Mouse (Mus musculus): ENCODE data around the gene Eefsec. TPM values are rescaled to one million over a fixed set of nuclear protein-coding genes. Genes with fewer than 3 reads are reported as not detected.

The Eefsec gene
- polyA plus RNA-seq, 1 experiment from 2014 or later = 32.8 TPM

- H3K9ac ChIP-seq (ENCODE audit: low read depth, low read length) = no peak overlapping the region
- no peak overlapping the region for H3K27ac ChIP-seq (ENCODE audit: low read depth, low read length)
- no peaks in the 10 kb centered on the region for H3K27me3 ChIP-seq (replicated peaks; ENCODE audit: control insufficient read depth, insufficient read depth, low read length)
- TF ChIP-seq CTCF (IDR thresholded peaks at IDR 0.05; ENCODE audit: low read depth) = no peak
- no peak for ATAC-seq
- peaks cover 8% of the 10 kb centered on the region; the same call in 1 of the 2 replicates for H3K36me3 ChIP-seq (ENCODE audit: control insufficient read depth, insufficient read depth)
- no peak overlapping the region for H3K4me3 ChIP-seq (ENCODE audit: low read depth, low read length)
- H3K4me2 ChIP-seq (replicated peaks; ENCODE audit: low read depth) = no peak overlapping the region
- H3K9me3 ChIP-seq (ENCODE audit: control insufficient read depth) = no peaks in the 10 kb centered on the region
- no peaks in the 10 kb centered on the region for H3K4me1 ChIP-seq (replicated peaks; ENCODE audit: control insufficient read depth, insufficient read depth, low read length)
- 57% methylated on average over 2 of the region's 2 CpGs for WGBS
Observed at GRCm38 (mm10) chr6:88315295-88315694, 131.0 kb downstream of the Eefsec start.

- no peaks in the 10 kb centered on the region for H3K27me3 ChIP-seq (replicated peaks; ENCODE audit: control insufficient read depth, insufficient read depth, low read length)
- no peaks in the 10 kb centered on the region for H3K4me1 ChIP-seq (replicated peaks; ENCODE audit: control insufficient read depth, insufficient read depth, low read length)
- WGBS = 63% methylated on average over 9 of the region's 9 CpGs
- peaks cover 8% of the 10 kb centered on the region; the same call in 1 of the 2 replicates for H3K36me3 ChIP-seq (ENCODE audit: control insufficient read depth, insufficient read depth)
- H3K4me2 ChIP-seq (replicated peaks; ENCODE audit: low read depth) = no peak overlapping the region
- no peaks in the 10 kb centered on the region for H3K9me3 ChIP-seq (ENCODE audit: control insufficient read depth)
- ATAC-seq = no peak
- no peak overlapping the region for H3K4me3 ChIP-seq (ENCODE audit: low read depth, low read length)
- no peak overlapping the region for H3K27ac ChIP-seq (ENCODE audit: low read depth, low read length)
- TF ChIP-seq CTCF (IDR thresholded peaks at IDR 0.05; ENCODE audit: low read depth) = no peak
- H3K9ac ChIP-seq (ENCODE audit: low read depth, low read length) = no peak overlapping the region
Observed at GRCm38 (mm10) chr6:88313937-88314336, 132.4 kb downstream of the Eefsec start.

- Histone ChIP-seq H3K9ac (ENCODE audit: low read depth, low read length) (no peak overlapping the region), H3K36me3 (ENCODE audit: control insufficient read depth, insufficient read depth) (peaks cover 8% of the 10 kb centered on the region; the same call in 1 of the 2 replicates), H3K4me2 (replicated peaks; ENCODE audit: low read depth) (no peak overlapping the region), H3K9me3 (ENCODE audit: control insufficient read depth) (no peaks in the 10 kb centered on the region), H3K27me3 (replicated peaks; ENCODE audit: control insufficient read depth, insufficient read depth, low read length) (no peaks in the 10 kb centered on the region), H3K4me1 (replicated peaks; ENCODE audit: control insufficient read depth, insufficient read depth, low read length) (no peaks in the 10 kb centered on the region), H3K4me3 (ENCODE audit: low read depth, low read length) (no peak overlapping the region), H3K27ac (ENCODE audit: low read depth, low read length) (no peak overlapping the region)
- ATAC-seq = no peak
- 95% methylated on average over 10 of the region's 10 CpGs for WGBS
- TF ChIP-seq CTCF (IDR thresholded peaks at IDR 0.05; ENCODE audit: low read depth) = no peak
Observed at GRCm38 (mm10) chr6:88311593-88311992, 134.7 kb downstream of the Eefsec start.

GRCm38 (mm10) chr6:88306100-88306746, 140.1 kb downstream of the Eefsec start:
- no peak for TF ChIP-seq CTCF (IDR thresholded peaks at IDR 0.05; ENCODE audit: low read depth)
- Histone ChIP-seq H3K4me2 (replicated peaks; ENCODE audit: low read depth) (no peak overlapping the region), H3K4me3 (ENCODE audit: low read depth, low read length) (no peak overlapping the region), H3K27ac (ENCODE audit: low read depth, low read length) (peak overlapping the region; percentile 35; the same call in 1 of the 2 replicates), H3K9ac (ENCODE audit: low read depth, low read length) (no peak overlapping the region), H3K27me3 (replicated peaks; ENCODE audit: control insufficient read depth, insufficient read depth, low read length) (no peaks in the 10 kb centered on the region), H3K36me3 (ENCODE audit: control insufficient read depth, insufficient read depth) (peaks cover 1% of the 10 kb centered on the region; the same call in 1 of the 2 replicates), H3K4me1 (replicated peaks; ENCODE audit: control insufficient read depth, insufficient read depth, low read length) (no peaks in the 10 kb centered on the region), H3K9me3 (ENCODE audit: control insufficient read depth) (no peaks in the 10 kb centered on the region)
- WGBS = 54% methylated on average over 4 of the region's 4 CpGs
- peak; percentile 69; the same call in 1 of the 2 replicates for ATAC-seq

GRCm38 (mm10) chr6:88301234-88301633, 145.1 kb downstream of the Eefsec start:
- 68% methylated on average over 7 of the region's 7 CpGs for WGBS
- Histone ChIP-seq H3K9ac (ENCODE audit: low read depth, low read length) (no peak overlapping the region), H3K27ac (ENCODE audit: low read depth, low read length) (no peak overlapping the region), H3K36me3 (ENCODE audit: control insufficient read depth, insufficient read depth) (peaks cover 10% of the 10 kb centered on the region; the same call in 1 of the 2 replicates), H3K9me3 (ENCODE audit: control insufficient read depth) (no peaks in the 10 kb centered on the region), H3K4me1 (replicated peaks; ENCODE audit: control insufficient read depth, insufficient read depth, low read length) (0 out of 2 replicates have a peak, but pooled peaks cover 3% of the 10 kb centered on the region), H3K27me3 (replicated peaks; ENCODE audit: control insufficient read depth, insufficient read depth, low read length) (no peaks in the 10 kb centered on the region), H3K4me3 (ENCODE audit: low read depth, low read length) (no peak overlapping the region), H3K4me2 (replicated peaks; ENCODE audit: low read depth) (no peak overlapping the region)
- TF ChIP-seq CTCF (IDR thresholded peaks at IDR 0.05; ENCODE audit: low read depth) = no peak
- ATAC-seq = no peak

DNA sequence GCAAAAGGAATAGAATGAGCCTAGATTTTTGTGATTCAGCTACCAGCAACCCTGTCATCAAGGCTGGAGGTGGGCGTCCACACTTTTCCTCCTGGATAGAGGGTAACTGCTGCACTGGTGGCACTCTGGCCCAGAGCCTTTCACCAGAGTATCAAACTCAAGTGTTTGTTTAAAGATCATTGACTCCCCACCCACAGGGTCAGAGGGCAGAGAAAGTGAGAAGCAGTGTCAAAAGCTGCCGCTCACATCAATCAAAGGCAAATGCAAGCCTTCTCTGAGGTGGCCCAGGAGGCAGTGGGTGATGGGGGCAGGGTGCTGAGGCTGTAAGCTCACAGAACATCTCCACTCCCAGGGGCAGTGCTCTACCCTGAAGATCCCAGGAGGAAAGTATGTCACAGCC, 146.8 kb downstream of the Eefsec start:
- Histone ChIP-seq H3K4me2 (replicated peaks; ENCODE audit: low read depth) (no peak overlapping the region), H3K27me3 (replicated peaks; ENCODE audit: control insufficient read depth, insufficient read depth, low read length) (no peaks in the 10 kb centered on the region), H3K4me1 (replicated peaks; ENCODE audit: control insufficient read depth, insufficient read depth, low read length) (0 out of 2 replicates have a peak, but pooled peaks cover 3% of the 10 kb centered on the region), H3K36me3 (ENCODE audit: control insufficient read depth, insufficient read depth) (peaks cover 13% of the 10 kb centered on the region; the same call in 1 of the 2 replicates), H3K9ac (ENCODE audit: low read depth, low read length) (no peak overlapping the region), H3K27ac (ENCODE audit: low read depth, low read length) (no peak overlapping the region), H3K4me3 (ENCODE audit: low read depth, low read length) (no peak overlapping the region), H3K9me3 (ENCODE audit: control insufficient read depth) (no peaks in the 10 kb centered on the region)
- ATAC-seq = no peak
- WGBS = 39% methylated on average over 2 of the region's 2 CpGs
- TF ChIP-seq CTCF (IDR thresholded peaks at IDR 0.05; ENCODE audit: low read depth) = no peak
